Mouse (Mus musculus) testis, postnatal 10 days (tissue): ENCODE data around the gene Ephb1.

Experiments
- DNase-seq: peaks from one replicate; pipeline ENCODE4 v3.0.0; 2021; ENCODE audit warnings: low spot score

Gene Ephb1

GRCm38 (mm10) chr9:102352186-102353055, 2.1 kb downstream of the Ephb1 start:
- peak; percentile 49 for DNase-seq

DNA sequence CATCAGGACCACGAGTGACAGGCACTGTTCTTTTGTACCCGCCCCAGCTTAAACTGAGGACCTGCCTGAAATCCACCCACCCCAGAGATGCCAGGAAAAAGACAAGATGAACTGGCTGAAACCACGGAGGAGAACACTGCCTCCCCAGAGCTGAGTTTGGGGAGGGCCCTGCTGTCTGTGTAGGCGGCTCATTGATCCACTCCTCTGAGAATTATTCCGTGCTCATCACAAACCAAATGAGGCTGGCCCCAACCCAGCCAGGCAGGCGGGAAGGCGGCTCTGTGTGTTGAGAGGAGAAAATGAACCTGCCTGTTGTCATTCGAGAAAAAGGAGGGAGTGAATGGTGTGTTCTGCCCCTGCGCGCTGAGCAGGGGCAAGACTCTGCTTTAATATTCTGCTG, 2.8 kb downstream of the Ephb1 start:
- peak; percentile 38 for DNase-seq

- peak; percentile 32 for DNase-seq
Measured at GRCm38 (mm10) chr9:102351221-102351620, 3.3 kb downstream of the Ephb1 start.

- DNase-seq: peak; percentile 25
Measured at GRCm38 (mm10) chr9:102350696-102351095, 3.8 kb downstream of the Ephb1 start.

DNA sequence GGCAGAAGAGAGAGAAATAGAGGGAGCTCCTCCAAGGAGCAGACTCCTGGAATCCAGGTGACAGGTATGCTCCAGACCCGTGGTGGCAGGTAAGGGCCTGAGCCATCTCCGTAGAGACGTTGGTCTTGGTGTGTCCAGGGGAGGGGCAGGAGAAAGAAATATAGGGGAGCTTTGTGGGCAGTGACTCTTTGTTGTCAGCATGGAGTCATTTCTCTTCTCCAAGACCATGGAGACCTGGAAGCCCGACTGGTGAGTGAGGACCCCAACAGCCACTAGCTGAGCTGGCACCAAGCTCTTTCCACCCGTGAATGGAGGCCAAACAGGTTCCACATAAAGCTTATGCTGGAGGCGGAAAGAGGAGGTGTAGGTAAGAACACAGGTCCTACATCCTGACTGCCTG, 4.4 kb downstream of the Ephb1 start:
- peak; percentile 30 for DNase-seq

DNA sequence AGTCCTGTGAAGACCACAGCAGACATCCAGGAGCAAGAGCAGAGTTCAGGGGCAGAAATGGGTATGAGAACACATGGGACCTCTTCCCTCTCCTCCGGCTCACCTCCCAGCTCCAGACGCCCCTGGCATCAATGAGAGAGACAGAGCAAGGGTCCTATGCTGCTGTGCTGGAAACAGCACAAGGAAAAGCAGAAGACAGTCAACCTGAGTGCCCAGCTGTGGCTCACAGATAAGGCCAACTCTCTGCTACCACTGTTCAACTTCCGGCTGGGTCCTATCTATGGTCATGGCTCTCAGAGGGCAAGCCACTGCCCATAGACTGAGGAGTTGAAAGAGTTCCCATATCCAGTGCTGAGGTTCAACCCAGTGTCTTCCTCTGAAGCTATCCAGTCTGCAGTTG, 7.7 kb downstream of the Ephb1 start:
- DNase-seq: peak; percentile 25

DNA sequence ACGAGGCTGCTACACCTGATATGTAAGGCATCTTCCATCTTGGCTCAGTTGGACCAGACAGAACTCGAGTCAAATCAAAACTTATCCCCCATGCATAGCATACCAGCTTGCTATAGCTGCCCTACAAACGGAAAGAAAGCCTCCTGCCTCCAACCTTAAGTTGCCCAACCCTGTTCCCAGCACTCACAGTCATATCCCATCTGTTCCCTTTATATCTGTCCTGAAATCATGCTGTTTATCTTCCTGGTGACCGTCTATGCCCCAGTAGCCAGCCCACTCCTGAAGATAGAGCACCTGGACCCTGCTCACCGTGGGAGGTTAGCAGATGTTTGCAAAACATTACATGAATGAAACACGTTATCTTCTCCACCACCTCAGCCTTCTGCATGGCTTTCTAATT, 9.0 kb downstream of the Ephb1 start:
- no peak for DNase-seq

DNA sequence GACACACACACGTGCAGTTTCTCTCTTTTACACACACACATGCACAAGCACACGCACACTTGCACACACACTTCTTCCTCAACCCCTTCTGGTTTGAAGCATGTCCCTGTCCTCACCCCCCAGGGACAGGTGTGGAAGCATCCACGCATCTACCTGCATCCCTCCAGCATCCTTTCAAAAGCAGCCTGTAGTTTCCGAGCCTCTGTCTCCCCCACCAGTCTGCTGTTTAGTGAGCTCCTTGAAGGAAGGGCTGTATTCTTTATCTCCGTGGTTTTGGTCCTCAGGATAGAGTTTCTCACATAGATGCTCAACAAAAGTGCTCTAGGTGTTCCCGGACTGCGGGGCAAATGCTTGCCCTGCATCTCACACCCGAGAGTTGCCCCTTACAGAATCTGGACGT, 9.4 kb downstream of the Ephb1 start:
- peak; percentile 25 for DNase-seq

- DNase-seq: peak; percentile 37
Measured at GRCm38 (mm10) chr9:102344086-102344930, 10.2 kb downstream of the Ephb1 start.

DNA sequence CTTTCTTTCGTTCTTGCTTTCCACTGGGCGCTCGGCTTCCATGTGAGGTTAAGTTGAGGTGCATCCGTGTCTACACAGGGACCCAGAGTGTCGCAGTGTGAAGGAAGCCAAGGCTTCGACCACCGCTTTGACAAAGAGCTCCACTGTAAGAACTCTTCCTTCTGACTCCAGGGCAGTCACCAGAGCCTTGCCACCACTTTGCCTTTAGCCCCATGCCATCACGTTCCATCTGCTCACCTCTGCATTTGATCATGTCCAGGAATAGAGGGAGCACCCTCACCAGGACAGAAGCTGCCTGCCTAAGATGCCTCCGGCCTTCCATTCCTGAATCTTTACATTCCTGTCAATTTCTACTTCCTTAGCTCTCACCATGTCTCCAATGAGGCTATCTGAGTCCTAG, 11.4 kb downstream of the Ephb1 start:
- DNase-seq: no peak

GRCm38 (mm10) chr9:102342026-102342425, 12.5 kb downstream of the Ephb1 start:
- no peak for DNase-seq

DNA sequence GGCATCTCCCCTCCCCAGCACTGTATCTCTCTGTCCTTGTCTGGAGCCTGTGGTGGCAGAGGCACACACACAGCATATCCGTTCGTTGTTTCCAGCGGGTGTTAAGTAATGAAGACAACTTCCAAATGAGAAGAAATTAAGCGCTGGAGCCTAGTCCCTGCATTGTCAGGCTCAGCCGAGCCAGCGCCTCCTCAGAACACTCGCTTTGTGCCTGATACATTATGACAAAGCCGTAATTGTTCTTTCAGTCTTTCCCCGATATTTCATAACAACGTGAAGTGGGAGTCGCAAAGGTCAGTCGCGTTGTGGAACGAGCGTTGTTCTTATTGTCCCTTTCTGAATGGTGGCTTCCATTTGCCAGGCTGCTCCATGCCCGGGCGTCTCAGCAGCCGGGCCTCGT, 13.7 kb downstream of the Ephb1 start:
- no peak for DNase-seq

- no peak for DNase-seq
Measured at GRCm38 (mm10) chr9:102335571-102336282, 18.8 kb downstream of the Ephb1 start.

DNA sequence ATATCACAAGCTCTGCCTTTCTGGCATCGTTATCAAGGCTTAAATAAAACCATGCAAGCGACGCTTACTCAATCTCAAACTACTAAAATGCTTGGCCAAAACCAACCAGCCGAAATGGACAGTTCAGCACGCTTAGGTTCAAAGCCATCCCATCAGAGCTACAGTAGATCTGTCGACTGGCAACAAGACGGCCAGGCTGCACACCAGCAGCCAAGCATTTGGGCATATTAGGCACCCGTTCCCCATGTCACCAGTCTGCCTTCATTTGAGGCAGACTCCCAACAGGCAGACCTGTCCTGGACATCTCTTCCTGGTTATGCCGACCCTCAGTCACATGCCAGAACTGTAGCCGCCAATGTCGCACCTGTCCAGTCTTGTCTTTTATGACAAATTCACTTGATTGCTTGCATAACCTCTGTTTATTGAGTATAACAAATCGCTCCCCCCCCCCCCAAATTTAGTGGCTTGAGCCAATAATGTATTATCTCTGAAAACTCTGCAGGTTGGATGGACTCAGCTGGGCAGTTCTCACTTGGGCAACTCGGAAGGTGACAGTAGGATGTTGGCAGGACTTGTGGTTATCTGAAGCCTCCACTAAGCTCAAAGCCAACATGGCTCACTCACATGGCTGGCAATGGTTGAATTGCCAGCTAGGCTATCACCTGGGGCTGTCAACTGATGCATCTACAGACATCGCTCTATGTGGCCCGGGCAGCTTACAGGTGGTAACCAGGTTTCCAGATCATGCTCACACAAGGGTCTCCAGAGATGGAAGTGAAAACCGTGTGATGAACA, 24.0 kb downstream of the Ephb1 start:
- DNase-seq: no peak

DNA sequence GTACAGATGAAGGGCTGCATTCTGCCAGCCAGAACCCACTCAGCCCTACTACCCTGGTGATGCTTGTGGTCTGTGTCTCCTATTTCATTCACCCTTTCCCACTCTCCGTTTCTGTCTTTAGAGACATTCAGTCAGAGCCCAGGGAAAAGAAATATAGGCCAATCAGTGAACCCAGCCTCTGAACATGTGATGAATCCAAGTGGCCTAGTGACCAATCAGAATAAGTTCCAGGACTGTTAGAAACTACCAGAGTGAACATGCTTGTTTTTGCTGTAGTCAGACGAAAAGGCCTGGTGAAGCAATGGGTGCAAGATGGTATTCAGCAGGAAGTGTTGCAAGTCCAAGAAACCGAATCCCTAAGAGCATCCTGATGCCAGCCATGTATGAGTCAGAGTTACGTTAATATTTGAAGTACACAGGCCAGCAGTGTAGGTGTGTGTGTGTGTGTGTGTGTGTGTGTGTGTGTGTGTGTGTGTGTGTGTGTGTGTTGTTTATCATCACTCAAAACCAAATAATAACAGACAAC, 26.8 kb downstream of the Ephb1 start:
- no peak for DNase-seq

GRCm38 (mm10) chr9:102315436-102315835, 39.1 kb downstream of the Ephb1 start:
- no peak for DNase-seq

GRCm38 (mm10) chr9:102314795-102315194, 39.7 kb downstream of the Ephb1 start:
- no peak for DNase-seq

GRCm38 (mm10) chr9:102310431-102310830, 44.1 kb downstream of the Ephb1 start:
- no peak for DNase-seq

GRCm38 (mm10) chr9:102309278-102309677, 45.2 kb downstream of the Ephb1 start:
- DNase-seq: no peak

DNA sequence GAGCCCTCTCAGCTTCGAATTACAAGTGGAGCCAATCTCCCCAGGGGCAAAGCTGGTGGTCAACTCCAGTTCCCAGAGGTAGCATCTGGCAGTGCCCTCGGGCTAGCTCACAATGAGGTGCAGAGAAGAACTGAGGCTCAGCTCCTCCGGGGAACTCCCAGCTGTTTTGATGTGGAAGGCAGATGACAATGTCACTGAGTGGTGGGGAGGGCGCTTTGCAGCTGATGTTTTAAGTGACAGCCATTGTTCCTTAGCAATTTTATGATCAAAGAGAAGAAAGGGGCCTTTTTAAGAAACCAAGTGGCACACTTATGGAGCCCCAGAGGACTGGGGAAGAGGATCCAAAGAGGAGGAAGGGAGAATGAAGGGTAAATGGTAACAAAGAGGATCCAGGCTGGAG, 46.8 kb downstream of the Ephb1 start:
- no peak for DNase-seq

DNA sequence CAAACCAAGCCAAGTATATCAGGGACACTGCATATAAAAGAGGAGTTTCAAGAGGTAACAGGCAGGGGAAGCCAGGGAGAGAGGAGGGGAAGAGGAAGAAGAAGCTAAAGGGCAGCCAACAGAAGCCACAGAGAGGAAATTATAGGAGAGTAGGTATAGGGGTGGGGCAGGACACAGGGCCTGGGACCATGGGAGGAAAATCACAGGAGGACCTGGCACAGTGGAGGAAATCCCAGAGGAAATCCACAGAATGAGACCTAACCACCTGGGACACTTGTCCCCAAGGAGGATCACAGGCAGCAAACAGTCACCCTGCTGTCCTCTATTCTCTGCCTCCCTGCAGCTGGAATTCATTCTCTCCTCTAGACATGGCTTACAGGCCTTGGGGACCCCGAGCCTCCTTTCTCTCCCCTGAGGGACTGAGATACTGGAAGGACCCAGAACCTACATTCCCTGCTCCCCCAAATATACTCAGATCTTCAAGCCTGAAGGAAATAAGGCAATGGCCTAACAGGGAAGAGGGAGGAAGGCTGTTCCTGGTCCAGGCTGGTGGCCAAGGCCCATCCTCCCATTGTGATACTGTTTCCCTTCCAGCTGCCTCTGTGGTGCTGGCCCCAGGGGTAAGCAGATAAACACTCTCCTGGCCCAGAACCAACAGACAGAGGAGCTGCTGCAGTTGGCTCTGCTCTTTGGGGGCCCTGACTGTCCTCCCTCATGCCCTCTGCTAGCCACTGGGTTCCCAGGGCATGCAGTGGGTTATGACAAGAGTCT, 47.7 kb downstream of the Ephb1 start:
- peak; percentile 50 for DNase-seq
